Mouse (Mus musculus) testis, adult 2 months (tissue): ENCODE measurements around the gene Lpcat1.

Source experiments
- CTCF ChIP-seq: fragments of 200-500 bp; IDR thresholded peaks from 2 replicates; pipeline ENCODE4 v1.5.1; 2012; ENCODE audit warnings: low read depth, mild to moderate bottlenecking, inconsistent platforms, low read length, moderate library complexity; ENCODE audit not compliant: control insufficient read depth, insufficient read depth, insufficient replicate concordance
- POLR2A ChIP-seq: fragments of 200-500 bp; IDR thresholded peaks from 2 replicates; pipeline ENCODE4 v1.6.1; 2012; ENCODE audit warnings: low read depth, mild to moderate bottlenecking, inconsistent platforms, low read length, moderate library complexity; ENCODE audit not compliant: control insufficient read depth

GRCm38 (mm10) chr13:73466411-73466810 is 586 bp upstream of the Lpcat1 start:
- TF ChIP-seq POLR2A (no peak), CTCF (no peak)
